Mouse (Mus musculus) kidney, adult 11 months (tissue): ENCODE measurements around the gene Osbpl10.
A peak's percentile ranks its signal among the peaks of the same experiment; 100 is the strongest.

Experiments used
- DNase-seq: peaks from one replicate; pipeline ENCODE4 v3.0.0; 2022

Gene Osbpl10

GRCm38 (mm10) chr9:115172096-115172495, 193.7 kb downstream of the Osbpl10 start:
- DNase-seq: no peak

- no peak for DNase-seq
These were observed 200.8 kb downstream of the Osbpl10 start for GRCm38 (mm10) chr9:115179154-115179553.

- DNase-seq: no peak
These were observed 201.6 kb downstream of the Osbpl10 start for GRCm38 (mm10) chr9:115179935-115180334.

GRCm38 (mm10) chr9:115186402-115186801, 208.0 kb downstream of the Osbpl10 start:
- no peak for DNase-seq

GRCm38 (mm10) chr9:115190376-115190942, 212.1 kb downstream of the Osbpl10 start:
- no peak for DNase-seq

- no peak for DNase-seq
These were observed 214.5 kb downstream of the Osbpl10 start for GRCm38 (mm10) chr9:115192890-115193289.

- peak; percentile 26 for DNase-seq
These were observed 218.7 kb downstream of the Osbpl10 start for GRCm38 (mm10) chr9:115197082-115197481.

- no peak for DNase-seq
These were observed 221.9 kb downstream of the Osbpl10 start for GRCm38 (mm10) chr9:115200166-115200862.

- DNase-seq: no peak
These were observed 222.9 kb downstream of the Osbpl10 start for GRCm38 (mm10) chr9:115201264-115201663.

GRCm38 (mm10) chr9:115203136-115203535, 224.8 kb downstream of the Osbpl10 start:
- DNase-seq: no peak

GRCm38 (mm10) chr9:115205491-115205890, 227.1 kb downstream of the Osbpl10 start:
- DNase-seq: no peak

GRCm38 (mm10) chr9:115206219-115206618, 227.8 kb downstream of the Osbpl10 start:
- no peak for DNase-seq

GRCm38 (mm10) chr9:115209737-115210136, 231.4 kb downstream of the Osbpl10 start:
- no peak for DNase-seq

- no peak for DNase-seq
These were observed 232.2 kb downstream of the Osbpl10 start for GRCm38 (mm10) chr9:115210535-115210934.

- DNase-seq: no peak
These were observed 235.4 kb downstream of the Osbpl10 start for GRCm38 (mm10) chr9:115213755-115214264.

GRCm38 (mm10) chr9:115214572-115215571, 236.5 kb downstream of the Osbpl10 start:
- no peak for DNase-seq

- peak; percentile 12 for DNase-seq
These were observed 237.7 kb downstream of the Osbpl10 start for GRCm38 (mm10) chr9:115215830-115216701.

GRCm38 (mm10) chr9:115217984-115218383, 239.6 kb downstream of the Osbpl10 start:
- DNase-seq: no peak

GRCm38 (mm10) chr9:115220466-115220865, 242.1 kb downstream of the Osbpl10 start:
- no peak for DNase-seq

GRCm38 (mm10) chr9:115221265-115221664, 242.9 kb downstream of the Osbpl10 start:
- DNase-seq: no peak

- no peak for DNase-seq
These were observed 246.5 kb downstream of the Osbpl10 start for GRCm38 (mm10) chr9:115224744-115225354.

- no peak for DNase-seq
These were observed 250.8 kb downstream of the Osbpl10 start for GRCm38 (mm10) chr9:115229145-115229544.
